Comparison of ENCODE assay signal across 18 mouse cellular contexts in genomic region chr5:113086439-113086838, GRCm38 (mm10). TPM values are rescaled to one million over a fixed set of nuclear protein-coding genes. Genes with fewer than 3 reads are reported as not detected.
DNase-seq lines count a peak whose midpoint lies in the region; ATAC-seq and TF ChIP-seq lines count a peak whose summit lies in the region.
"Had no signal": no experiment of that assay in that cellular context is flagged by ENCODE, and none has a peak within 500 bp of the region (broad histone marks: within the 10 kb centered on the region; RNA-seq: fewer than 3 reads in every experiment).

No protein-coding gene starts in this region.

- no peak overlapping the region for H3K4me3 ChIP-seq in kidney, embryonic 16.5 days (ENCODE audit: low read length)
- no peak overlapping the region for H3K4me3 ChIP-seq in limb, embryonic 10.5 days
- H3K4me3 ChIP-seq: embryonic facial prominence, embryonic 15.5 days; limb, embryonic 12.5 days had no signal

- no peak for TF ChIP-seq POLR2A in brain, embryonic 14.5 days (IDR thresholded peaks at IDR 0.05; ENCODE audit: borderline replicate concordance, extremely low read depth, insufficient read depth, insufficient read length, poor library complexity, severe bottlenecking)

- no peak overlapping the region for H3K9ac ChIP-seq in kidney, embryonic 16.5 days (replicated peaks; ENCODE audit: low read length)
- H3K9ac ChIP-seq: embryonic facial prominence, embryonic 15.5 days; limb, embryonic 12.5 days; liver, postnatal 0 days had no signal

- no peak for ATAC-seq in kidney, embryonic 16.5 days (ENCODE audit: low FRiP score, low TSS enrichment)
- ATAC-seq in frontal cortex, adult (ENCODE audit: low TSS enrichment), result no peak
- ATAC-seq: Patski had no signal

- peaks cover 24% of the 10 kb centered on the region for H3K4me1 ChIP-seq in kidney, embryonic 16.5 days (ENCODE audit: insufficient read depth, low read length)
- H3K4me1 ChIP-seq in limb, embryonic 10.5 days, result peaks cover 10% of the 10 kb centered on the region; the same call in 1 of the 2 replicates

- peak; percentile 44 for DNase-seq in kidney, postnatal 14 days
- DNase-seq in brain, embryonic 14.5 days (ENCODE audit: low read depth), result peak; percentile 79
- peak; percentile 39 for DNase-seq in cerebellum, adult 8-10 months
- DNase-seq in layer of hippocampus, adult 8-10 months (ENCODE audit: low spot score in 2 of 2), result peak; percentile 64 to 74
- no peak for DNase-seq in limb, embryonic 10.5 days (ENCODE audit: low spot score)
- DNase-seq: kidney, postnatal 10 days; liver, postnatal 0 days; retina, postnatal 1 day; thymus, postnatal 25 days had no signal

- H3K9me3 ChIP-seq in kidney, embryonic 16.5 days (ENCODE audit: low read length), result 0 out of 2 replicates have a peak, but pooled peaks cover 5% of the 10 kb centered on the region
- no peaks in the 10 kb centered on the region for H3K9me3 ChIP-seq in limb, embryonic 10.5 days (replicated peaks)
- H3K9me3 ChIP-seq: embryonic facial prominence, embryonic 15.5 days had no signal

- no peak overlapping the region for H3K4me2 ChIP-seq in kidney, embryonic 16.5 days (replicated peaks; ENCODE audit: low read depth, low read length)
- H3K4me2 ChIP-seq: embryonic facial prominence, embryonic 15.5 days; limb, embryonic 12.5 days had no signal

- H3K36me3 ChIP-seq in kidney, embryonic 16.5 days (ENCODE audit: insufficient read depth, low read length), result peaks cover 6% of the 10 kb centered on the region; the same call in 1 of the 2 replicates
- H3K36me3 ChIP-seq in limb, embryonic 10.5 days, result no peaks in the 10 kb centered on the region

- WGBS in kidney, embryonic 16.5 days, result 63% methylated on average over 12 of the region's 12 CpGs
- WGBS in limb, embryonic 10.5 days, result 92% methylated on average over 12 of the region's 12 CpGs

- H3K27me3 ChIP-seq in kidney, embryonic 16.5 days (ENCODE audit: insufficient read depth, low read length), result no peaks in the 10 kb centered on the region
- H3K27me3 ChIP-seq in limb, embryonic 10.5 days (ENCODE audit: low read depth, poor library complexity, severe bottlenecking), result no peaks in the 10 kb centered on the region
- H3K27me3 ChIP-seq: embryonic facial prominence, embryonic 15.5 days; limb, embryonic 12.5 days; Patski had no signal

- no peak overlapping the region for H3K27ac ChIP-seq in kidney, embryonic 16.5 days (ENCODE audit: low read length)
- H3K27ac ChIP-seq in limb, embryonic 10.5 days, result no peak overlapping the region
- H3K27ac ChIP-seq: embryonic facial prominence, embryonic 15.5 days; limb, embryonic 12.5 days had no signal

- TF ChIP-seq CTCF in brain, embryonic 14.5 days (IDR thresholded peaks at IDR 0.05; ENCODE audit: borderline replicate concordance, extremely low read depth, insufficient read depth, insufficient read length), result no peak

RNA-seq across cellular contexts. Expression of gene Crybb3, which starts 5.1 kb away (rescaled TPM):
- polyA plus RNA-seq in kidney, embryonic 16.5 days (2015; fragmentation: Nextera tagmentation; extraction: Ambion mirVana), result 0.69 and 1.1 TPM in 2 replicates
- polyA plus RNA-seq in brain, embryonic 14.5 days (2012; rRNA removed), result 2.3 and 2.4 TPM in 2 replicates
- 1 to 10 TPM; 1.7 to 3.1 (median 2.0) TPM for total RNA-seq in layer of hippocampus, adult 8-10 months (2022)
- polyA plus RNA-seq in limb, embryonic 10.5 days (2016; fragmentation: Nextera tagmentation; extraction: Ambion mirVana), result 0.33 and 0.59 TPM in 2 replicates
- total RNA-seq: CH12.LX; hematopoietic stem cell, adult 5-6 weeks; megakaryocyte progenitor cell, adult 5-6 weeks had no signal

RNA-seq across cellular contexts. Expression of gene Crybb2, which starts 16.5 kb away (rescaled TPM):
- polyA plus RNA-seq in kidney, embryonic 16.5 days (2015; fragmentation: Nextera tagmentation; extraction: Ambion mirVana), result not detected in 2 replicates
- polyA plus RNA-seq in brain, embryonic 14.5 days (2012; rRNA removed), result not detected in 2 replicates
- not detected for total RNA-seq in layer of hippocampus, adult 8-10 months (2022)
- not detected in 2 replicates for polyA plus RNA-seq in limb, embryonic 10.5 days (2016; fragmentation: Nextera tagmentation; extraction: Ambion mirVana)
- total RNA-seq: adrenal gland, adult 18-20 months; CH12.LX; hematopoietic stem cell, adult 5-6 weeks; megakaryocyte progenitor cell, adult 5-6 weeks had no signal
- polyA plus RNA-seq: embryonic facial prominence, embryonic 15.5 days; limb, embryonic 12.5 days; liver, postnatal 0 days; Patski had no signal
